Mouse (Mus musculus): Measurements from ENCODE around the gene Sdcbp2. TPM values are rescaled to one million over a fixed set of nuclear protein-coding genes. Genes with fewer than 3 reads are reported as not detected.

Sdcbp2 gene
- polyA plus RNA-seq (2017; shearing (Covaris generic)), result 100 to 1,000 TPM in 1 of 2 experiments, 10 to 100 TPM in 1; 37.9 to 113 TPM

GRCm38 (mm10) chr2:151571873-151572700 is at the start of gene Sdcbp2:
Gene Sdcbp2 (plus strand): TSS chr2:151572622.

GRCm38 (mm10) chr2:151542323-151543062 is 29.9 kb upstream of the Sdcbp2 start, which contains the start of gene Fkbp1a:
Gene Fkbp1a (plus strand): TSS chr2:151542483.

GRCm38 (mm10) chr2:151632159-151632814 is 59.9 kb downstream of the Sdcbp2 start, which contains the start of gene Snph:
Gene Snph (minus strand): TSS chr2:151632593.

Other genes with a start within 250 kb of the Sdcbp2 start
- gene 4921509C19Rik, start 96.5 kb upstream of the Sdcbp2 start, polyA plus RNA-seq (2017; shearing (Covaris generic)), result under 1 TPM in 1 of 2 experiments, not detected in 1; 0.29 TPM
- 100 to 1,000 TPM; 137 to 140 TPM for gene Nsfl1c, start 78.4 kb upstream of the Sdcbp2 start, polyA plus RNA-seq (2017; shearing (Covaris generic))
- 100 to 1,000 TPM; 324 to 446 TPM for gene Fkbp1a, start 30.1 kb upstream of the Sdcbp2 start, polyA plus RNA-seq (2017; shearing (Covaris generic))
- gene Snph, start 60.0 kb downstream of the Sdcbp2 start, polyA plus RNA-seq (2017; shearing (Covaris generic)), result under 1 TPM in 1 of 2 experiments, not detected in 1; 0.59 TPM
- not detected for gene Rad21l, start 95.9 kb downstream of the Sdcbp2 start, polyA plus RNA-seq (2017; shearing (Covaris generic))
- gene Tmem74b, start 129.4 kb downstream of the Sdcbp2 start, polyA plus RNA-seq (2017; shearing (Covaris generic)), result under 1 TPM; 0.16 TPM
- 10 to 100 TPM; 64.7 to 67.1 TPM for gene Psmf1, start 171.6 kb downstream of the Sdcbp2 start, polyA plus RNA-seq (2017; shearing (Covaris generic))